Mouse (Mus musculus) NIH3T3 (cell line): ENCODE measurements around the gene Pde10a.

Experiments used
- DNase-seq: peaks from one replicate; pipeline ENCODE4 v3.0.0-alpha.2; 2012; ENCODE audit warnings: low read depth

The Pde10a gene

DNA sequence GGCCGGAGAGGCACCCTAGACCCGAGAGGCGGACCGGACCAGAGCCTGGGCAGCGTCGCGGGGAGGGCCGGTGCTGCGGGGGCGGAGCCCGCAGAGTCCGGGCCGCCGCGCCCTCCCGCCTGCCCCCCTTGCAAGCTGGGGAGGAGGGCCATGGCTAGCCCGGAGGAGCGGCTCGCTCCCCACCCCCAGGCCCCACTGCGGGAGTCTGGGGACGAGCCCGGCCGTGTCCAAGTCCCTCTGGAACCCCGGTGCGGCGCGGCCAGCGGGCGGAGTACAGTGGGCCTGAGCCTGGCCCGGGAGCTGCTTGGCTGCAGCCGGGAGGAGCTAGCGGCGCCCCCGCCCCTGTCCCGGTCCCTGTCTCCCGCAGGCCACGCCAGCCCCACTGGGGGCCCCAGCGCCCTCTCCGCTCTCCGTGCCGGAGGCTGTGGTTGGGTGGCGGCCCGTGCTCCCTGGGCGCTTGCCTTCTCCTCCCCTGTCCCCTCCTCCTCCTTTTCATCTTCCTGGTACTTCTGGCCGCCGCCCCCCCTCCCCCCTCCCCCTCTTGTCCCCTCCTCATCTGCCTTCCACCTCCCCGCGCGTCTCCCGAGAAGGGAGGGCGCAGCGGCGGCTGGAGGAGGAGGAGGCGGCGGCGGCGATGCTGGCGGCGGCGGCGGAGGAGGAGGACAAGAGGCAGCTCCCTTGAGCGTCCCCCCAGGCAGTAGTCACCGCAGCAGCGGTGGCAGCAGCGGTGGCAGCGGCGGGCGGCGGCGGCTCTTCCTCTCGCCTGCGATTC, 276.1 kb downstream of the Pde10a start:
- DNase-seq: no peak

DNA sequence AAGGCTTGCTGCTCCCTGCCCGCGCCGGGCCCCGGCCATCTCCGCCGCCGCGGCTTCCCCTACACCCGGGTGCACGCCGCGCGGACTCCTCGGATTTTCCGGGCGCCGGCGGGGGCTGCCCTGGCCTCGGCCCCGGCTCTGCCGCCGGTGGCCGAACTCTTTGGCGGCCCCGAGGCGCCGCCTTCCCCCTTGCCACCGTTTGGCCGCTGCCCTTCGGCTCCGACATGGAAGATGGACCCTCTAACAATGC, 276.6 kb downstream of the Pde10a start:
- DNase-seq: no peak

DNA sequence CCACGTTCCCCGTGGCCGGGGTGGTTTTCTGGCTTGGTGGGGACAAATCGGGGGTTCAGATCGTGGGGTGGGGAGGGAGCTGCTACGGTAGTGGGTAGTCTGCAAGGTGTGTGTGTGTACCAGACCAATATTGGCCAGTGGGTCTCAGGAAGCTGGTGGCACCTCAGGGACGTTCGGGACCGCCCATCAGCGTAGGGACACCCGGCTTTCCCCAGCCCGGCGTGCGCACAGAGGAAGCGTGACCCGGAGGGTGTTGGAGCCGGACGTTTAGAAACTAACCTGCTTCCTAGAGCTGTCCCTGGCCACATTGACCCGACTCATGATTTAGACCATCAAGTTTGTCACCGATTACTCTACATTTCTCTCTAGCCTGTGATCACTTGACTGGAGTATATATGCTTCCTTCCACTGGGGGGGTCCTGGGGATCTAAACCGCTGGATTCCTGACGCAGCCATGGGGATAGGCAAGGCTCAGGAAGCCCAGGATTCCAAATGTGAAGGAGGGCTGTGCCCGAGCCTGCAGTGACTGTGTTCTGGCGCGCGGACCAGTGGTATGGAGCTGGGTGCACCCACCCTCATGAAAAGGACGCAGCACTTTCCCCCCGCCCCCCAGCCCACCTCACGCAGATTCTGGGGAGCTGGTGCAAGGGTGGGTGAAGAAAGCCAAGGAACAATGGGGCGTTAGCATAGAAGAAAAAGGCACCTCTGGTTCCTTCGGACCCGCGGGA, 277.2 kb downstream of the Pde10a start:
- peak; percentile 13 for DNase-seq

DNA sequence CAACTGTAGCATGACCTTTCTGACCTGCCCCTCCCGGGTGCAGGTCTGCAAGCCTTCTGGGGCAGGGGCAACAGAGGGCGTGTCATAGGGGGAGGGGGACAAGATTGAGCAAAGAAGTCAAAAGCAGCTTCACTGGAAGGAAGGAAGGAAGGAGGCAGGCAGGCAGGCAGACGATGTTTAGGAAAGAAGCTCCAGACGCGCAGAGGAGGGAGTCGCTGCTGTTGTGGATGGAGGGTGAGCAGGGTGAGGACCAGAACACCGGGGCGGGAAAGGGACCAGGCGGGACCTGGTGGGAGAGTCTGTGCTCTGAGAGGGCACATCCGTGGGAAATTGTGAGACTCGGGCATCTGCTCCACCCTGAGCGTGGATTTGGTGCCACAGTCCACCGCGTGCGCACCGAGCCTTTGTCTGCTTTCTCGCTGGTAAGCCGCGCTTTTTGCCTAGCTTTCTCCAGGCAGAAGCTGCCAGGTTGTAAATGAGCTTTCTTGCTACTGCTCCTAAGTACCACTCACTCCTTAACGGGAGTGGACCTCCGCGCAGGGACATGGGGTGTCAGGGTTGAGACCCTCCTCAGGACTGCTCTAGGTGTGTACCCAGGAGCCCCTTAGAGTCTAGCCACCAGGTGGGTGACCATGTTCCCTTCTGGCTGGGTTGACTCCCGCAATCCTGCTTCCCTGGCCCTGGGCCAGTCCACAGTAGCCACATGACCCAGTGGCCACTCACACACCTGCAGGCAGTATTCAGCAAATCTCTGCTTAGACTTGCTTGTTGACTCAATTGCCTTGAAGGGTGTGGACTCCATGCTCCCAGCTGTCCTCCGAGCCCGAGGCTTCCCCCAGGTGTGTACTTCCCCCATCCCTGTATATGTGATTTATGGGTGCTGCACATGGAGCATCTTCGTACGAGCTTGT, 278.0 kb downstream of the Pde10a start:
- no peak for DNase-seq

DNA sequence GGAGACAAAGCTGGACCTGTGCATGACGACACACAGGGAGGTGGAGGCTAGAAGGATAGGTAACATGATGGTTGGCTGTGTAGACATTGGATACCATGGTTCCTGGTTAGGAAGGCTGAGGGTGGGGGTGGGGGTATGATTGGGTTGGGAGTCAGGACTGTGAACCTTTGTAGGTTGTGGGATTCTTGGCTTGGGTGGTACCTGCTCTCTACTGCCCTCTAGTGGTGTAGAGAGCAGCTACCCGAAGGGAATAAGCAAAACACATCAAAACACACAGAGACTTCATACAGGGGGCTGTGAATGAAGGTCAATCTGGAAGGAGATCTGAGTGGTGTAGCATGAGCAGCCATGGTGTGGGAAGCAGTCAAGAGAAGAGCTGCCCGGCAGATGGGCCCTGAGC, 282.2 kb downstream of the Pde10a start:
- DNase-seq: peak; percentile 67

DNA sequence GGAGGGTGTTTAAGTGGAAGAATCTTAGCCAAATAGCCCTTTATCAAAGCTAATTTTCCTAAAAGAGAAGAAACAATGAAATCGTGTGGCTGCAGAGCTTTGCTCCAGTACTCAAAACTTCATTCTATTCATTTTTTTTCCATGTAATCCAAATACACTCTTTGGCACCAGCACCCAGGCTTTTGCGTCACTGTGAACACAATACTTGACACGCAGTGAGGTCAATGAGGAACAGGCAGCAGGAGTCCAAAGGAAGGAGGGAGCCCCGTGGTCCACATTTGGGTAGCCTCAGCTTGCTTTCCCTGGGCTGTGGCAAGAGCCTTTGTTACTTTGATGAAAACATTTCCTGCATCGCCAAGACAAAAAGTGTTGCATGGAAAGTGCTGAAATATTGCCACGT, 284.6 kb downstream of the Pde10a start:
- no peak for DNase-seq

DNA sequence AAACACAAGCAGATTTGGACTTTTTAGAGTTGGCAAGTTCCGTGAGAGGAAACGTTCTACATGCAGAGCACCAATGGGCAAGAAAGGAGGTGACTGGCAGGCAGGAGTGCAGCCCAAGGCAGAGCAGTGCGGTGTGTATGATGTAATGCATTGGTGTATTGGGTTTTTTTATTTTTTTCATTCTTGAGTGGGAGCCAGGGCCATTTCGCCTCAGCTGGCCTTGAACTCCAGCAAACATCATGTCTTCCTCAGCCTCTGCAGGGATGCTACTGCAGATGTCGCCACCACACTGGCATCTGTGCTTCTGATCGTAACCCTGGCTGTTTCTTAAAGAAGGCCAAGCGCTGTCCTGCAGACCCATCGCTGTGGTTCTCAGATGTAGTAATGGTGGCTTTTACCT, 285.0 kb downstream of the Pde10a start:
- no peak for DNase-seq

DNA sequence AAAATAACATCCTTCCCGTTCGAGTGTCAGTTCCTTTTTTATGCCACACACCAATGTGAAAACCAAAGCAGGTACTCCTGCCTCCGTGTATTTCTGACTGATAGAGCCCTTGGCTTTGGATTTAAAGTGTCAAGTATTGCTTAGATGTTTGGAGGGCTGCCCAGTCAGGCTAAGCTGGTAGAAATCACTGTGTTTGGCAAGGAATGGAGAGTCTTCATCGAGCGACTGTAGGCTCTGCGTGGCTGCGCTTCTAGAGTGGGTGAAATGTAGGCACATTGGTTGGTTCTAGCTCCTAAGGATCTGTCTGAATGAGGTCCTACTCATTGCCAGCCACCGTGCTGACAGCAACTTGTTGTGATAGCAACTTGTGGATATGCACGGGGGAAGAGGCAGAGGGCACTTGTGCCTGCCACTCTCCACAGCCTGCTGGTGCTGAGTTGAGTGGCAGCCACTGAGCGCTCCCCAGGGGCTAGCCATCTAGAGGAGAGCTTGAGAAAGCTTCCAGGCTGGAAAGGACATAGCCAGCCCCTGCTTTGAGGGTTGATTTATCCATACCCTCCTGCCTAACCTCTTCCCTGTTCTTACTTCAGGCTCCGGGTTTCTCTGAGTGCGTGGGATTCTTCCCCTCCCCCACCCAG, 287.2 kb downstream of the Pde10a start:
- DNase-seq: peak; percentile 23

DNA sequence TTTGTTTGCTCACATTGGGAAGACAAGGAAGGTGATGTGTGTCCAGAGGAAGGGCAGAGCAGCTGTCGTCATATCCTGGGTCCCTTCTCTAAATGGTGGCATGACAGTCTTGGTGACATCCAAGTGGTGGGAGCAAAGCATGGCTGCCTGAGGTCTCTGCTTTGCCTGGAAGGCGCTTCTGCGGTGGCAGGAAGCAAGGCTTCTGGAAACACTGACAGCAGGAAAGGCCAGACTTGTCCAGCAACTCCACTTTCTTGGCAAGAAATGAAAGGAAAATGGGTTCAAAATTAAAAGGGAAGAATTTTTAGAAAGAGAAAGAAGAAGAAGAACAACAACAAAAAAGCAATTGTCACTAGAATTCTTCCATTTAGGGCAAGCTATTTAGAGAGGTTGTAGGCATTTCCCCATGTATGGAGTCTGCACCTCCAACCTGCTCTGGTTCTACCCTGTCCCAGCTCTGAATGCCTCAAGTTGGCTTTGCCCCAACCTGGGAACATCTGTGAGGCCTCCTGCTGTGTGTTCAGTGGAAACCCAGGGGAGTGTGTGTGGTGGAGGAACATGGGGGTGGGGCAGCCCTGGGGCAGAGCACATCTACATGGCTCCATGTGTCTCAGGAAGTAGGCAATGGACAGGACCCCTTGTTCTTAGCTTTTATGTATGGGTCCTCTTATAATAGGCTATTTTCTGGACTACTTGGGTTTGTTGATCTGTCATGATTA, 288.8 kb downstream of the Pde10a start:
- DNase-seq: no peak

DNA sequence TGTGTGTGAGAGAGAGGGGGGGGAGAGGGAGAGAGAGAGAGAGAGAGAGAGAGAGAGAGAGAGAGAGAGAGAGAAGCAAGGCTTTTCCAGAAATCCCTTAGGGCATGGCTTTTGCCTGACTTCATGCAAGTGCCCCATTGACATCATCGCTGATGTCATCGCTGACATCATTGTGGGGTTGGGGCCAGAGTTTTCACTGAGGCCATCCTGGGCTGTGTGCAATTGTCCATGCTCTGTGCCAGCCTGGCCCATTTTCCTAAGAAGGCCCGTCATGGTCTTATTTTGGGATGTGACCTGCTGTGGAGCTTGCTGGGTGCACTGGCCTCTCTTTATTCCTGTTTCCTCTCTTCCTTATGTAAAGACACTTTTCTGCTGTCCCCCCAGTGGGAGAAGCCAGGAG, 290.2 kb downstream of the Pde10a start:
- DNase-seq: peak; percentile 48

DNA sequence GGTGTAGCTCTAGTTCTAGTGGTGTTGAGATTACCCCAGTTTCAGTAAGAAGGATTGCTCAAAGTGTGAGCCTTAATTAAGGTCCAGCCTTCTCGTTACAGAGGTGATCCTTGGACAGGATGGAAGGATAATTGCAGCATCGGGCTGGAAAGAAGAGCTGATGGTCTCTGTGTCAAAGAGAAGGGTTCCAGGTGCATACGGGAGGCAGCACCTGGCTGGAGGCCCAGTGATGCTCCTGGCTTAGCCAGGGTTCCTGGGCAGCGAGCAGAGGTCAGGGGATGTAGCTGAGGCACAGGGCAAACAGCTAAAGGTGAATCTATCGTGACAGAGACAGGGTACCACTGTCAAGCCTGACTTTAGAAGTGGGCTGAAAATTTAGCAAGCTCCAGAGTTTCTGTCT, 290.7 kb downstream of the Pde10a start:
- no peak for DNase-seq

DNA sequence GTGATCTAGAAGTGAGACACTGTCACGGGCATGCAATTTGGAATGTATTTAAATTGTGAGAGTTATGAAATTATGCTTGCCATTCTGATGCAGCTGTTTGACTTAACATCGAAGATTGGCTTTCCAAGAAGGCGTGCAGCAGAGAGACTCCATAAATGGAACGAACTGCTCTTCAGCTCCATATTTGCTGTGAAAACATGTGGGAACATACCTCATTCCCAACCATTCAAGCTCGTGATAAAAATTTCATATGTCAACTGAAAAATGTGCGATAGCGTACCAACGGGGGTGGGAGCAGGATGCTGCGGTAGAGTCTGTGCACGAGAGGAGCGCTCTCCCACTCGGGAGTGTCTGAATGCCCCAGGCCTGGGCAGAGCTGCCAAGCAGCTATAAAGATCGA, 293.5 kb downstream of the Pde10a start:
- no peak for DNase-seq

DNA sequence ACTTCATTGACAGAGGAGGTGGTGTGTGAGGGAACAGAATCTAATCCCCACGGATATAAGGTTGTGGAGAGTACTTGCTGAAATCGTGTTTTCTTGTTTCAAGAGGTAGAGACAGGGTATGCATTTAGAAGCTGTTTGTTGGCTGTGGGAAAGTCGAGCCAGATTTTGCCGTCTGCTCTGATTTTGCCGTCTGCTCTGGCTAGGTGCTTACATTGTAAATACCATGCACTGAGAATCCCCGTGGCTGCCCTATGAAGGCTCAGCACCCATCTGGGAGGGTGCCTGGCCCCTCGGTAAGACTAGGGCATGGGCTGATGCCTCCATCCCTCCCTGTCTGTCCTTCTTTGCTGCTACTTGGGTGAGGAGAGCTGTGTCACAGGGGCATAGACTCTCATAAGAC, 298.4 kb downstream of the Pde10a start:
- DNase-seq: no peak

DNA sequence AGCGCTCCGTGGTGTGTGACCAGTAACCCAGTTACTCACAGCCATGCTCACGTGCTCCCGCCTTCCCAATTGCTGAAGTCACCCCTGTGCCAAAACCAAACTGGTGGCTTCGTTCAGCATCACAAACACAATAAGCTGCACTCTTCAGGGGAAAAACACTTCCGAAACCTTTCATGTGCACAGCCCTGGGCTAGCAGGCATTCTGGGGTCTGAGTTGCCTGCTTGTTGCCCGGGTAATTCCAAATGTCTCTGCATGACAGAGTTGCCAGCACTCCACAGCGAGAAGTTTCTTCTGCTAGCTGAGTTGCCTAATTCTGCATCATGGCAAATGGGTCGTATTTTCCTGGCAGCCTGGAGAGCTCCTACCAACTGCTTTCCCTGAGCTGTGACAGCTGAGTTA, 302.0 kb downstream of the Pde10a start:
- no peak for DNase-seq

DNA sequence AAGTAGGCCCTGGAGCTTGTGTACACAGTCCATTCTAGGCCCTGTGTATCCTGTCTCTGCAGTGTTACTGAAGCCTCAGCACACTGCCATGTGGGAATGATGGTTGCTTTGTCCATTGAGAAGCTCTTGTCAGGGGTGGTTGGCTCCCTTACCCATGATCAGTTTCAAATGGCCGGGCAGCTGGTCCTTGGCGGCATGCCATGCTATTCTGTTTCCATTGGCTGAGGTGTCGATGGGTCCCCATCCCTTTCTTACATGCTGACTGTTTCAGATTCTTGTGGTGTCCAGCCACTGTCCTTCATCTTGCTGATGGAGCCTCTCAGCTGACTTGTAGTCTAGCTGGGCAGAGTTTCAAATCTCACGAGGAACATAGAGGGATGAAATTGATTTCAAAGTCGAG, 305.8 kb downstream of the Pde10a start:
- DNase-seq: no peak

DNA sequence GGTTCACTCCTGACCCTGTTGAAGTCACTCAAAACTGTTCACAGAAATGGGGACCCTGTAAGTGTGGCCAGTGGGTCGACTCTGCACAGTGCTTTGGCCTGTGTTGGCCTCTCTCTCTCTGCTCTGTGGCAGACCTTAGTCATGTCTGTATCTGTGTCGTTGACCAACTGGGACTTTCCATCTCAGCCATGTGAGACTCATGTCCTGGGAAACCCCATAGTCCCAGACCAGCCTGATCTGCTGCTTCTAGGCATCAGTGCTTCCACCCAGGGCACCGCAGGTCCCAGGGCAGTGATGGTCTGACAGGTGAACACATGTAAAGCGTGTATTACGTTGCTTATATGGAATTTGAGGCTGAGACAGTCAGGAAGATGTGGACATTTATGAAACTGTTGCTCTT, 311.1 kb downstream of the Pde10a start:
- no peak for DNase-seq

DNA sequence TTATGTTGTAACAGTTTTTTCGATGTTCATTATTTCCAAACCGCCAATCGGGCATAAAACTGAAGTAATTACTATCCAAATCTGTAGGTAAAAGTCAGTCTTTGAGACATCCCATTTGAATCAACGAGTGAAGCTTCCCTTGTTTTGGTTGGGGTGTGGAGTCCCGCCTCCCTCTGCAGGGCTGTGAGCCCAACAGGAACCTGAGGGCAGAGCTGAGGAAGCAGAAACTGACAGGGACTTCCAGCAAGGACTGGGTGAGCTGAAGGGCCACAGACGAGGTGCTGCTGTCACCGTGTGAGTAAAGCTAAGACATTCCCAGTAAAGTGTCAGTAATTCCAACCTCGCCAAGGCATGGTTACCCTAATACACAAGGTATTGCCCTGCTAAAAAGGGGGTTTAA, 313.1 kb downstream of the Pde10a start:
- DNase-seq: no peak

DNA sequence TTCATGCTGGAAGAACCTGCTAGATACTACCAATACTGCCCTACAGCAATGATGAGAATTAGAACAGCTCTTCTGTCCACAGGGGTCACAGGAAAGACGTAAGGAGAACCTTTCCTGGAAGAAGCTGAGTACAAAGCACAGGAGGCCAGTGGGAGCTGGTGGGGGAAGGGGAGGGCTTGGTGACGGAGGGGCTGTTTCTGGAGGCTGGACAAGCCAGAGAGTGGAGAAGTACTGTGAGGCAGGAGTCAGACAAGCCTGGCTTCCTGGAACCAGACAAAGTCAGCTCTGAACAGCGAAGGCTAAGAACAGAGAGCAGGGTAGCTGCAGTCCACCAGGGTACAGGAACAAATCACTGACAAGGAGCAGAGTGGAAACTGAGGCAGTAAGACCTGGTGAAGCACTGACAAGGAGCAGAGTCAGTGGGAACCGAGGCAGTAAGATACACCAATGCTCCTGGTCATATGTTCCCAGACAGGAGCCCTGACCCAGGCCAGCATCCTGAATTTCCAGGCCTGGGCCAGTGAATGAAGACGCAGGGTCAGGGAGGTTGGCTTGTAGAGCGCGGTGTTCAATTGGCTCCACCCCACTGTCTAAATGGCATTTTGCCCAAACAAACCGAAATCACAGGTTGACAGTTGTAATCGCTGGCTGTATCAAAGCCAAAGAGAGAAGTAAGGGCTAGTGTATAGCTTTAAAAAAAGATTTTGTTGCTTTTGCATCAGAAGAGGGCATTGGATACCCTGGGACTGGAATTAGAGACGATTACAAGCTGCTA, 314.3 kb downstream of the Pde10a start:
- DNase-seq: no peak

DNA sequence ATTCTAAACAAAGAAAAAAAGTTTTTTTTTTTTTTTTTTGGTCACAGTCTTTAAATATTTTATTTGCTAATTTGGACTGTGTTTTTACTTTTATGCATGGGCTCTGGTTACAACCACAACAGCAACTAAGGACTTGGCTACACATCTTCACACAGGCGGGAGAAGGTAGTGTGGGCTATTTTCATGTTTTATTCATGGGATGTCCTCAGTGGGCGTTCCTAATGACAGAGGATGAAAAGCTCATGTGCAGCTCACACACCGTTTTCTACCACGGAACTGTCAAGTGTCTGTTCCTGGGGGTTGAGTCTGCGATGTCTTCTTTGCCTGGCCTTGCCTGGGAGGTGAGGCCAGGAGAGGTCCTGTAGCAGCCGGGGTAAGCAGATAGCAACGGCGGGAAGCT, 315.9 kb downstream of the Pde10a start:
- DNase-seq: no peak

DNA sequence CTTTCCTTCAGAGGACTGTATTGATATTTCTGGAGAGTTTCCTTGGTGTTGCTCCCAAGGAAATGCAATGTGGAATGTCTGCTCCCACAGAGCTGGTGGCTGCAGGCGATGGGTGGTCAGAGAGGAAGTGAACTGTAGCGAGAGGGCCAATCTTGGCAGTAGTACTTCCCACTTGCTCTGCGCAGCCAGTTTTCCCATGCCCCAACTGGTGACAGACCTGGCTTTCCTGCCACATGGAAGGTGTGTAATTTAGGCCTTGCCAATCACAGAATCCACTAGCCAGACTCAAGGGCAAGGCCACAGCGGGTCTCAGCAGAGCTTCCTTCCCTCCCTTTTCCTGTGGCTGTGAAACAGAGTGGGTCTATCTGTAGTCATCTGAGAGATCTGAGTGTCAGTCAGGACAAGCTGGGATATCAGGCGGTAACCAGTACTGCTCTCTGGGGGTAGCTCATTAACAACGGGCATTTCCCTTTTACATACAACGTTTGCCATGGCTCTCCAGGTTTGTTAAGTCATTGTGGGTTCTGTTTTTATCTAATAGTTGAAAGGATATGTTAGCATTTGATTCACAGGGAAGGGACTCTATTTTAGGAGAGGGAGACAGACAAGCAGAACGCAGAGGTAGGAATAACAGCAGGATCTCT, 316.8 kb downstream of the Pde10a start:
- DNase-seq: no peak

DNA sequence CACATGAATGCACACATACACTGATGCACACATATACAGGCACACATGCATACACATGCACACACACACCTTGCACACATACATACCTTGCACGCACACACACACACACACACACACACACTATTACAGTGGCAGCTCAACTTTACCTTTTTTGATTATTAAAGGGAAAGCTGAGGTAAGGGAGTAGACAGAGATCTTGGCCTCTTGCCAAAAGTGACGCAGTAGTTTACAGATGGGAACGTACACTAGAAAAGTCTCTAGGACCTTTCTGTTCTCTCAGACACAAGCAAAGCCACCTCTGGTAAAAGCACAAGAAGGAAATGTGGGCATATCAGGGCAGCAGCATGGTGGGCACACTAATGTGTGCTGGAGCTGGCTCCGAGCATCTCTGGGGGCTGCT, 317.5 kb downstream of the Pde10a start:
- no peak for DNase-seq
